Mouse (Mus musculus) splenic B cell, adult 2 months (primary cell): Measurements from ENCODE around the gene Cfap157.

ENCODE experiments used
- DNase-seq: peaks from one replicate; pipeline ENCODE4 v3.0.0-alpha.2; 2011; ENCODE audit warnings: low read depth, low spot score
- H3K27me3 ChIP-seq: 2 replicates; pipeline ENCODE4 v1.6.1; 2012; ENCODE audit warnings: mild to moderate bottlenecking, low read length, moderate library complexity, mixed read lengths; ENCODE audit not compliant: control insufficient read depth, poor library complexity, insufficient read depth, severe bottlenecking
- H3K36me3 ChIP-seq: 2 replicates; pipeline ENCODE4 v1.6.1; 2012; ENCODE audit warnings: mild to moderate bottlenecking, low read length, moderate library complexity, mixed read lengths; ENCODE audit not compliant: control insufficient read depth, poor library complexity, insufficient read depth, severe bottlenecking

Cfap157 gene

DNA sequence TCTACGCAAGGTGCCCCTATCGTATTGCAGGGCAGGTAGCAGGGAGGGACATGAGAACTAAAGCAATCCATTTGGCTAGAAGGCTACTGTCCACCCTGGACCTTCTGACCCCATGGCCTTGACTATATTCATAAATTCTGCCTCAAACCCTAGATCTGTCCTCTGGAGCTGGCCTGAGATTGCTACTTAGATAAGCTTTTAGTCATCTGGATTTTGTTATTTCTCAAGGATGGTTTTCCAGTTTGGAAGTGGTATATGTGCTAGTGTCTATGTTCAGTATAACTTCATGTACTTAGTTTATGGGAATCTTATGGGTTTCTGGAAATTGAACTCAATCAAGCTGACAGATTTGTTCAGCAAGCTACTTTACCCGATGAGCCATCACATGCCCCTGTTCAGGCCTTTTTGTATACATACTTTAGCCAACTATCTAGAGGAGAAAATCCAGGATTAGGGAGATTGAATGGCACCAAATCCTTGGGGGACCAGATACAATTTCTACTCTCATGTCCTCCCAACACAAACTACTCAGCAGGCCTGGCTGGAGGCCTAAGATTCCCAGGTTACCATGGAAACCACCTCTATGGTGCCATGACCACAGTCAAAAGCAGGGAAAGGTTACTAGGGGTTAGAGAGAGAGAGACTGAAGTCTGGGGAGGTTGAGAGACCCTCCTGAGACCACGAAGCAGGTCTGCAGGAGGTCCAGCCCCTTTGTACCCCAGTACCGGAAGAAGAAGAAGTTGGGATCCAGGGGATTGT, 14.7 kb downstream of the Cfap157 start:
- Histone ChIP-seq H3K36me3 (no peaks in the 10 kb centered on the region), H3K27me3 (no peaks in the 10 kb centered on the region)
- no peak for DNase-seq

DNA sequence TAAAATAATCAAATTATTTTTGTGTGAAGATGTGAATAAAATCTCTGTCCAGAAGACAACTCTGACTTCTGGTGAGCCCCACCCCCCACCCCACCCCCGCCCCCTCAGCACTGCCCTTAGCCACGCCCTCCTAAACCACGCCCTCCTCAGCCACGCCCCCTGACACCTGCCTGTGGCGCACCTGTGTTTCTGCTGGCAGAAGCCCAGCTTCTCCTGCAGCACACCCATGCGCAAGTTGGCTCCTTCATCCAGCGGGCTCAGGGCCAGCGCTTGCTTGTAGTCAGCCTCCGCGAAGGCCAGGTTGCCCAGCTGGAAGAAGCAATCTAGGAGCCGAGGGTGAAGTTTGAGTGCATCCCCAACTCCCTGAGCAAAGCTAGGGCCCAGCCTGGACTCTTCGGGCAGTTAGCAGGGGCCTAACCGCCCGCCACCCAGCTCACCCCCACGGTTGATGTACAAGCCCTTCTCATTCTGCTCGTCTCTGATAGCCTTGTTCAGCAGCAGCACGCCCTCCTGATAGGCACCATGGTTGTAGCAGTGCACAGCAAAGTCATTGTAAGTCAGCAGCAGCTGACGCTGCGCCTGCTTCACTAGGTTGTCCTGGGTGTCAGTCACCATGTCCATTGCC, 15.5 kb downstream of the Cfap157 start:
- no peak for DNase-seq
- no peaks in the 10 kb centered on the region for H3K27me3 ChIP-seq
- no peaks in the 10 kb centered on the region for H3K36me3 ChIP-seq

DNA sequence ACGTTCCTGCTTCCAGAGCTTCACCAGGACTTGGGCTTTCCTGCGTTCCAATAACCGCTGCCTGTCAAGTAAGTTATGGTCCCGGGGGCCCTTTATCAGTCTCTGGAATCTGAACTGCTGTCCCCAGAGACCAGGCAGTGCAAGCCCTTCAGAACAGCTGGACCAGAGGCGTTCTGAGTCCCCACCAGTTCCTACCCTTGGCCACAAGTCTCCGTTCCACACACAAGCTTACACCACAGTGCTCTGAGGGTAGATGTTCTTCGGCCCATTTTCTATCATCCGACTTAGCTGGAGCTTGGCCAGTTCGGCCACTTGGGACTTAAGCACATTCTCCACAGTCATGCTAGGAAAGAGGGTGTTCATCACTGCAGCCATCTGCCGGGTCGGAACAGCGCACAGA, 17.0 kb downstream of the Cfap157 start:
- Histone ChIP-seq H3K27me3 (no peaks in the 10 kb centered on the region), H3K36me3 (no peaks in the 10 kb centered on the region)
- DNase-seq, result no peak

DNA sequence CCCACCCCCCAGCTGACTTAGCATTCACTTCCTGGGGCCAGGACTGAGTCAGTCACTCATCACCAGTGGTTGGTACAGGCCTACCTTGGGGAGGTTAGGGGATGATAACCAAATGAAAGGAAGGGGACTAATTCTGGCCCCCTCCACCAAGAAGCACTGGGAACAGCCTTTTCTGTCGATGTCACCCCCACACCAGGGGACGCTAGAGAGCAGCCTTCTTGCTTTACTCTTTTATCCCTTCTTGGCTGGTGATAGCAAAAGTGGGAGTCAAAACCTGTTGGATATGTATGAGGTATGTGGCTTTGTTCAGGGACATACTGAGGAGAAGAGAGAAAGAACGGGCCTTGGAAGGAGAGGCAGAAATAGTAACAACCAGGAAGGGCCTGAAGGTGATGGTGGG, 20.9 kb downstream of the Cfap157 start:
- DNase-seq, result no peak
- Histone ChIP-seq H3K27me3 (no peaks in the 10 kb centered on the region), H3K36me3 (no peaks in the 10 kb centered on the region)

DNA sequence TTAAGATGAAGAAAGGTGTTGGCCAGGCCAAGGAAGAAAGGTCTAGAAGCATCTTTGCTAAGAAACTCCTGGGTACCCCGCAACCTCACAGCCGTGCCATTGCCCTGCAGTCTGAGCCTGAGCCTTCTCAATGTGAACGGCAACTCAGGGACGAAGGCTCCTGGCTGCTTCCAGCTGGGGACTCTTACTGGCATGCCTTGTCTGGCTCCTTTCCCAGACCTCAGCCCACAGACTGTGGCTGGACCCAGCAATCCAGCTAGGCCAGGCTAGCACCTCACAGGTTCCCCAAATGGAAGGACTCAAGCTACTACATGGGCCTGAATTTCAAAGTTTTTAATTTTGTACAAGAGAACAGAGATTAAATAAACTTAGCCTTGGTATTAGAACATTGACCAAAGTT, 22.4 kb downstream of the Cfap157 start:
- H3K27me3 ChIP-seq, result no peaks in the 10 kb centered on the region
- H3K36me3 ChIP-seq, result no peaks in the 10 kb centered on the region
- DNase-seq, result no peak

DNA sequence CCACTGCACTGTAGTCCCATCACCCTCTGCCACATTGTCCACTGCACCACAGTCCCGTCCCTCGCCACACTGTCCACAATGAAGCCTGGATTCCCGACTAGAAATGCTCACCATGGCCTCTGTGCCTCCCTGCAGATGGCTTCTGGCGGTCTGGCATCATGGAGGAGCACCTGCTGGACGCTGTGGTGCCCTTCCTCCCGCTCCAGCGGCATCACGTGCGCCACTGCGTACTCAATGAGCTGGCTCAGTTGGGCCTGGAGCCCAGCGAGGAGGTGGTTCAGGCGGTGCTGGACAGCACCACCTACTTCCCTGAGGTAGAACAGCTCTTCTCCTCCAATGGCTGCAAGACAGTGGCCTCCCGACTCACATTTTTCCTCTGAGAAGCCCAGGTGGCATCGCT, 22.9 kb downstream of the Cfap157 start:
- DNase-seq, result no peak
- H3K36me3 ChIP-seq, result no peaks in the 10 kb centered on the region
- no peaks in the 10 kb centered on the region for H3K27me3 ChIP-seq

DNA sequence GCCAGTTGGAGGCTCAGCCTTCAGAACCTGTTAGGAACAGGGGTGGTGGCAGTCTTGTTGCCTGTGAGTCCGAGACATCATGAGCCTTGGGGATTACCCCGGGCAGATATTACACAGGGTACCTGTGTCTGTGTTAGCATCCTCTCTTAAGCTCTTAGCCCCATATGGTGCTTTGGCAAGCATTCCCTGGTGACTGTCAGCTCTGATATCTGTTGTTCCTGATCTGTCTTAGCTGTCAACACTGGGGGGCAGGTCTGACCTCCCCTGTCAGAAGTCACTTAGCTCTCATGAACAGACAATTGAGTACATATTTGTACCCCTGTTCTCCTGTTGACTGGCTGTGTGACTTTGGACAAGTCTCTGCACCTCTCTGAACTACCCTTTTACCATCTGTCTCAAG, 25.2 kb downstream of the Cfap157 start:
- no peak for DNase-seq
- Histone ChIP-seq H3K27me3 (no peaks in the 10 kb centered on the region), H3K36me3 (peaks cover 6% of the 10 kb centered on the region)

DNA sequence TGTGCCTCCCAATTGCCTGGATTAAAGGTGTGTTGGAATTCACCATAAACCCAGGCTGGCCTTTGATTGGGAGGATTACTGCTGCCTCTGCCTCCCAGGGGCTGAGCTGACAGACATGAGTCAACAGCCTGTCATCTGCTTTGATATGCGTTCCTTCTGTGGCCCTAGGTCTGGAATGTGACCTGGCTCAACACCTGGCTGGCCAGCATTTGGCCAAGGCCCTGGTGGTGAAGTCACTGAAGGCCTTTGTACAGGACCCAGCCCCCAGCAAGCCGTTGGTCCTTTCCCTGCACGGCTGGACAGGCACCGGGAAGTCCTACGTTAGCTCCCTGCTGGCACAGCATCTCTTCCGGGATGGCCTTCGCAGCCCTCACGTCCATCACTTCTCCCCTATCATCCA, 25.7 kb downstream of the Cfap157 start:
- DNase-seq, result no peak
- H3K36me3 ChIP-seq, result peaks cover 8% of the 10 kb centered on the region
- H3K27me3 ChIP-seq, result no peaks in the 10 kb centered on the region

DNA sequence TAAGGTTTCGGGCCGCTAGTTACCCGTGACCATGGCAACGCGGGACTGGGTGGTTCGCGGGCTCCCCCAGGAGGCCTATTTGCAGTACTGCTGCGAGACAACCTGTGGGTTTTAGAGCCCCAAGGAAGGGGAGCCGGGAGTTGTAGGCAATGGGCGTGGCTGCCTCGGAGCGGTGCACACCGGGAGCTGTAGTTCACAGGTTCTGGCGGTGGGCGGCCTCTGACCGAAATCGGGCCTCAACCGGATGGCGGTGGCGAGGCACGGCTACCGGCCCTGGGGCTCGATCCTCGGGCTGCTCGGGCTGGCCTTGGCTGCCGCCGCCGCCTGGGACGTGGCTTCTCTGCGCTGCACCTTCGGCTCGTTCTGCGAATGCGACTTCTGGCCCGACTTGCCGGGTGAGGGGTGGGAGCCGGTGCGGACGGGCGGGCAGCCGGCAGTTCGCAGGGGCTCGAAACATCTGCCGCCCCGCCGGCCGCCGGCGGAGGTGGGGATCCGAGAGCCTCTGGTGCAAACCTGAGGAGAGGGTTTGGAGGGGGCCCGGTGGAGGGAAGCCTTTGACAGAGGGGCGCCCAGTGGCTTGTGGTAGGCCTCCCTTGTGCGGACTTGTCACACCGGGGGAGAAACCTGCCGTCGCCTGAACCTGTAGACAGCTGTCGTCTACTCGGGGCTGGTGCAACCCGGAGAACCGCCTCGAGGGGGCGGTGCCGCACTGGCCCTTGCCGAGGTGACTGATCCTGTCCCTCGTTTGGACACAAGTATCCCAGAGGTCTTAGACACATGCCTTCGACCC, 27.0 kb downstream of the Cfap157 start, which contains the start of gene Tor2a:
Tor2a (plus strand) TSS at position 179 of the 790 bp plus-strand sequence.
- DNase-seq, result peak; percentile 98
- peaks cover 8% of the 10 kb centered on the region for H3K36me3 ChIP-seq
- no peaks in the 10 kb centered on the region for H3K27me3 ChIP-seq

DNA sequence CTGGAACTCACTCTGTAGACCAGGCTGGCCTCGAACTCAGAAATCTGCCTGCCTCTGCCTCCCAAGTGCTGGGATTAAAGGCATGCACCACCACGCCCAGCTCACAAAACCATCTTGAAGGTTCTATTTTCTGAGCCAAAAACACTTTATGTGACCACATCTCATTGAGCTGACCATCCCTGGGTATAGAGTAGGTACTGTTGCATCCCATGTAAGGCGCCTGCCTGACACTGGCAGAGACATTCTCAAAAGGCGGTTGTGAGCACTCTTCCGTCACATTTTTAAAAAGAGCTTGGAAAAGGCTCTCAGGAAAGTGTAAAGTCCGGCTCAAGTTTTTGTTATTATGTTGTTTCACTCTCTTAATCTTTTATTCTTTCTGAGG, 27.6 kb downstream of the Cfap157 start:
- no peaks in the 10 kb centered on the region for H3K27me3 ChIP-seq
- DNase-seq, result no peak
- H3K36me3 ChIP-seq, result peaks cover 10% of the 10 kb centered on the region

DNA sequence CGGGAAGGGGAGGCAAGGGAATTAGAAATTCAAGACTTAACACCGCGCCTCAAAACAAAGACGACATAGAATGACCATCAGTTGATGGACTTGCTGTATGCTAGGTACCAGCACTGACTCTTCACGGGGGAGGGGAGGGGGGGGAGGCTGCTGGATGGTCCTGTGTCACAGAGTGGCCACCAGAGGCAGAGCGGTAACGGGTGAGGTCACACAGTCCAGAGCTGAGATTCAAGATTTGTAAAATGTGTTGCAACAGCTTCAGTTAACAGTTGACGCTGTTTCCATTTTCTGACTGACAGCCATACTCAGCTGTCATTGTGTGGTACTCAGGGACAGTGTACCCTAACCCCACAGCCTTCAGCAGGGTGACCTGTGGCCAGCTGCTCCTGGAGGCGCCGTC, 32.0 kb downstream of the Cfap157 start:
- peaks cover 25% of the 10 kb centered on the region for H3K36me3 ChIP-seq
- DNase-seq, result no peak
- no peaks in the 10 kb centered on the region for H3K27me3 ChIP-seq

DNA sequence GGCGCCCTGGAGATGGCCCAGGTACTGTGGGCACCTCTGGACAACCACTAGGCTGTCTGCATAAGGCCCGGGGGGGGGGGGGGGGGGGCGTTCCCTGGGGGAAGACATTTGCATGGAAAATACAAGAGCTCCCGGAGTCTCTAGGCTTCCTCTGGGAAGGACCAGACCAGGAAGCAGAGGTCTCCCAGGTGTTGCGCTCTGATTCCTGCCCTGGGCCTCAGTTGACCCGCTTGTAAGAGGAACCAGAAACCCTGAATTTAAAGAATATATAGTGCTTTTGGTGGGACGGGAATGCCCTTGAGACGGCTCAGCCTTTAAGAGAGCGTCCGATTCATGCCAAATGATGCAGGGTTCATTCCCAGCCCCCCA, 32.6 kb downstream of the Cfap157 start:
- H3K27me3 ChIP-seq, result no peaks in the 10 kb centered on the region
- H3K36me3 ChIP-seq, result peaks cover 29% of the 10 kb centered on the region
- no peak for DNase-seq

DNA sequence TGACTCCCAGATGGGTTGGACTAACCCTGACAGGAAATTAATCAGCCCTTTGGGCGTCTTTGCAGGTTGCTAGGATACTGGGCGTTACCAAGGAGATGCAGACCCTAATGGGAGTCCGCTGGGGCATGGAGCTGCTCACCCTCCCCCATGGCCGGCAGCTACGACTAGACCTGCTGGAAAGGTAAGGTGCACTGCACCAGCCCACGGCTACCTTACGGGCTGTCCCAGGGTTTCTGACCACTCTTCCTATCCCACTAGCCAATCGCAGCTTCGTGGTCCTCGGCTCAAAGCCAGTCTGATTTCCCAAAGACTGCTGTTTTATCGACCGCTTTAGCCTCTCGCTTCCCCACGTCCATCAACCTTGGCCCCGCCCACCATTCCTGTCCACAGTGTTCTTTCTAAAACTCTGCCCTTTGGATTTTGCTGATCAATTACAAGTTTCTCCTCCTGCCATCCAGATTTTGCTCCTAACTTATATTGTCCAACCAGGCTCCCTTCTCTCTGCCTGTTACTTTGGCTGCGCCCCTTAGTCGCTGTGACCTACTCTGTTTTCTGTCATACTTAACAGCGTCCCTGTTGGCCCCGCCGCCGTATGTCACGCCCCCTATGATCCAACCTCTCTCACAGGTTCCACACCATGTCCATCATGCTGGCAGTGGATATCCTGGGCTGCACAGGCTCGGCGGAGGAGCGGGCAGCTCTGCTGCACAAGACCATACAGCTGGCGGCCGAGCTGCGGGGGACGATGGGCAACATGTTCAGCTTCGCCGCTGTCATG, 33.2 kb downstream of the Cfap157 start:
- DNase-seq, result no peak
- Histone ChIP-seq H3K36me3 (peaks cover 29% of the 10 kb centered on the region), H3K27me3 (no peaks in the 10 kb centered on the region)

DNA sequence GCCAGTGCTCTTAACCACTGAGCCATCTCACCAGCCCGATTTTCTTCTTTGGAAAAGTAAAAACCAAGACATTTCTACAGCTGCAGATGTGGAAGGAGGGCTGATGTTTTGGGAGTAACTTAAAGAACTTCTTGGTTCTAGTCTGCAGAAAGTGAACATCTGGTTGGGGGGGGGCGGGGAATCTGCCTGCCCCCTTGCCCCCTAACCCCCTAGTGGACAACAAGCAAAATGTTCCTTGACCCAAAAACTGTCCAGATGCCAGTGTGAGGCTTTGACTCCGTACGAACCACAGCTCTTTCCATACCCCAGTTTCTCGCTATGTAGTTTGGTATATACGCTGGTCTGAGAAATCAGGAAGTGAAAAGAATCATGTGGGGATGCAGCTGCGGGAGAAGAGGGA, 34.0 kb downstream of the Cfap157 start:
- H3K36me3 ChIP-seq, result peaks cover 29% of the 10 kb centered on the region
- DNase-seq, result peak; percentile 27

More for the DNA sequence above, 34.0 kb downstream of the Cfap157 start:
- no peaks in the 10 kb centered on the region for H3K27me3 ChIP-seq
